Mouse (Mus musculus): ENCODE measurements around the gene Ehd2. TPM values are rescaled to one million over a fixed set of nuclear protein-coding genes. Genes with fewer than 3 reads are reported as not detected.

The Ehd2 gene
- polyA plus RNA-seq, 1 experiment = 4.6 TPM

DNA sequence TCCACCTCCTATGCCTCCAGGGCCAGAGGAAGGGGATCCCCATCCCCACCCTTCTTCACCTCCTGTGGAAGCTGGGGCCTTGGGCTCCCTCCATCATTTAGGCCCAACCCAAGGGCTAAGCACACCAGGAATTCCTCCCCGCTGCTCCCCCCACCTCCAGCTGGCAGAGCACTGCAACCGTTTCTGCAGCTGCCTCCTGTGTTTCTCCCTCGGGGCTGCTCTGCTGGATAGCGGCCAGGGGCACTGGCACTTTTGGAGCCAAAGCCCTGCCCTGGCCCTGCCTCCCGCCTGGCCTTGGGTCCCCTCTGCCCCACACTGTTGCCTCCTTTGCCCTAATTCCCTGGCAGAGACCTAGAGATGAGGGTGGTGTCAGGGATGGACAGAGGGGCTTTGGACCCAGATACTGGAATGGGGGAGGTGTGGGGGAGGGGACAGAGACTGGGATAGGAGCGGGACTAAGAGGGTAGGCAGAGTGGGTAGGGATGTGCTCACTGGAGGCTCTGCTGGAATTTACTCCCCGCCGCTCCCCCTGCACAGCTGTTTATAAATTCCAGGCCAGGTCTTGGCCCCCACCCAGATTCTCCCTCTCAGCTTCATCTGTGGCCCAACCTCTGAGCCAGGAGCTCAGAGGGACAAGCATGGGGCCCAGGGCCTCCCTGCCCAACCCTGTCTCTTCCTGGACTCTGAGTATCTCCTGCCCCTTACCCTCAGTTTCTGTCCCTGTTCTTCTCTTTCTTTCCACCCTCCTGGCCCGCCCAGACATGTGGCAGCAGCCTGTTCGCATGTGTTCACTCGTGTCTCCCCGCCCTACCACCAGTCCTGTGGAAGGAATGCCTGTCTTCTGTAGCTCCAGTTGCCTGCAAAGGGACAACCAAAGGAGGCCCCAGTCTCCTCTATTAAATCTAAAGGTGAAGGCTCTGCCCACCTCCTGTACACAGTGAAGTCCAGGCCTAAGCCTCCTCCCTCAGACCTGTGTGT lies 4.8 kb downstream of the Ehd2 start:
- H3K9me3 ChIP-seq (replicated peaks; ENCODE audit: control insufficient read depth, insufficient read depth, low read length, poor library complexity, severe bottlenecking) = no peaks in the 10 kb centered on the region
- H3K27me3 ChIP-seq (ENCODE audit: control insufficient read depth, insufficient read depth, low read length, poor library complexity, severe bottlenecking) = no peaks in the 10 kb centered on the region
- H3K9ac ChIP-seq (ENCODE audit: low read depth, poor library complexity, severe bottlenecking) = no peak overlapping the region
- no peaks in the 10 kb centered on the region for H3K36me3 ChIP-seq (ENCODE audit: control insufficient read depth, insufficient read depth, low read length, poor library complexity, severe bottlenecking)
- TF ChIP-seq CTCF (IDR thresholded peaks at IDR 0.05; ENCODE audit: low read depth, low read length) (no peak), EP300 (IDR thresholded peaks at IDR 0.05; ENCODE audit: insufficient read depth, low read depth, low read length) (no peak), POLR2A (IDR thresholded peaks at IDR 0.05; ENCODE audit: insufficient read depth, low read length) (no peak)
- no peak overlapping the region for H3K27ac ChIP-seq (ENCODE audit: insufficient read depth, low read length)
- H3K4me3 ChIP-seq (ENCODE audit: low read depth, low read length) = no peak overlapping the region
- peaks cover 2% of the 10 kb centered on the region for H3K4me1 ChIP-seq (ENCODE audit: control insufficient read depth, insufficient read depth, low read length)

DNA sequence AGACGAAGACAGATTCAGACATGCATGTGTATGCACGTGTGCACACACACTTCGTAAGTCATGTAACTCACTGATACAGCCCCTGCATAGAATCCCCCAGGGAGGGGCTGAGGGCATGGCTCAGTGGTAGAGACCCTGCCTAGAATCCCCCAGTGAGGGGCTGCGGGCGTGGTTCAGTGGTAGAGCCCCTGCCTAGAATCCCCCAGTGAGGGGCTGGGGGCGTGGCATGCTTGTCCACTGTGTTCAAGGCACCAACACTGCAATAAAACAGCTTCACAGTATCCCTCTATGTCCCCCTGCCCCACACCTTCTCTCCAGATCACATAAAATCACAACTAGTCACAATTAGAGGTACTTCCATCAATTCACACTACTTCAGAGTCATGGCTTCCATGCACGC lies 5.6 kb downstream of the Ehd2 start:
- Histone ChIP-seq H3K27ac (ENCODE audit: insufficient read depth, low read length) (no peak overlapping the region), H3K4me3 (ENCODE audit: low read depth, low read length) (no peak overlapping the region), H3K36me3 (ENCODE audit: control insufficient read depth, insufficient read depth, low read length, poor library complexity, severe bottlenecking) (no peaks in the 10 kb centered on the region), H3K4me1 (ENCODE audit: control insufficient read depth, insufficient read depth, low read length) (peaks cover 2% of the 10 kb centered on the region), H3K27me3 (ENCODE audit: control insufficient read depth, insufficient read depth, low read length, poor library complexity, severe bottlenecking) (no peaks in the 10 kb centered on the region), H3K9me3 (replicated peaks; ENCODE audit: control insufficient read depth, insufficient read depth, low read length, poor library complexity, severe bottlenecking) (no peaks in the 10 kb centered on the region), H3K9ac (ENCODE audit: low read depth, poor library complexity, severe bottlenecking) (no peak overlapping the region)
- no peak for TF ChIP-seq CTCF (IDR thresholded peaks at IDR 0.05; ENCODE audit: low read depth, low read length)
- no peak for TF ChIP-seq EP300 (IDR thresholded peaks at IDR 0.05; ENCODE audit: insufficient read depth, low read depth, low read length)
- no peak for TF ChIP-seq POLR2A (IDR thresholded peaks at IDR 0.05; ENCODE audit: insufficient read depth, low read length)

DNA sequence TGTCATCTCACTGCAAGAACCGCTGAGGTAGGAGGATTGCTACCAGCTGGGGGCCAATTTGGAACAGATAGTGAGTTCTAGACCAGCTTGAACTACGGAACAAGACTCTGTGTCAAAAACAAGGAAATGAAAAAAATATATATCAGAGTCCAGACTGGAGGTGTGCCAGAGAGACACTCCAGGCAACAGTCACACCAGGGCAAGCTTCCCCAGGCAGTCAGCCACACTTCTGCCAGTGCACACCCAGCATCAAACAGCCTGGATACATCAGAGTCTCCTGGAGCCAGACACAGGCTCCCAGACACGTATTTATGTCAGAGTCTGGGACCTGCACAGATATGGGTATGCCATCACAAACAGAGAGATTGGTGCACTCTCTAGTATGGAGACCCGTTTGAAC lies 6.1 kb downstream of the Ehd2 start:
- H3K9me3 ChIP-seq (replicated peaks; ENCODE audit: control insufficient read depth, insufficient read depth, low read length, poor library complexity, severe bottlenecking) = no peaks in the 10 kb centered on the region
- no peak overlapping the region for H3K27ac ChIP-seq (ENCODE audit: insufficient read depth, low read length)
- no peak overlapping the region for H3K9ac ChIP-seq (ENCODE audit: low read depth, poor library complexity, severe bottlenecking)
- TF ChIP-seq EP300 (IDR thresholded peaks at IDR 0.05; ENCODE audit: insufficient read depth, low read depth, low read length) = no peak
- TF ChIP-seq POLR2A (IDR thresholded peaks at IDR 0.05; ENCODE audit: insufficient read depth, low read length) = no peak
- TF ChIP-seq CTCF (IDR thresholded peaks at IDR 0.05; ENCODE audit: low read depth, low read length) = no peak
- no peaks in the 10 kb centered on the region for H3K36me3 ChIP-seq (ENCODE audit: control insufficient read depth, insufficient read depth, low read length, poor library complexity, severe bottlenecking)
- H3K4me3 ChIP-seq (ENCODE audit: low read depth, low read length) = no peak overlapping the region
- H3K27me3 ChIP-seq (ENCODE audit: control insufficient read depth, insufficient read depth, low read length, poor library complexity, severe bottlenecking) = no peaks in the 10 kb centered on the region
- peaks cover 2% of the 10 kb centered on the region for H3K4me1 ChIP-seq (ENCODE audit: control insufficient read depth, insufficient read depth, low read length)

DNA sequence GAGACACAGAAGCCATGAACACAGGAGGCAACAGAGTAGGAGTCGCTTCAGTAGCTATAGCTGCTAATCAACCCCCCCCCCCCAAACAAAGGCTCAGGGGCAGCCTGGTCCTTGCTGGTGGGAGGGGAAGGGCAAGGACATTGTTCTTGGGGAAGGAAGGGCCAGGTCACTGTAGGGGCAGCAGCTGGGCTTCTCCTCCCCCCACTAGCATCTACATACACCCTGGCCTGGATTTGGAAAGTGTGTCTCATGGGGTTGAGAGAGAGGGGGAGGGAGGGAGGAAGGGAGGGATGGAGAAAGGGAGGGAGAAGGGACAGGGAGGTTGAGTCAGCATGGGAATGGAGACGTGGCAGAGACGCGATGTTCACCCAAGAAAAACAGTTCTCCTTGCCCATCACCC lies 6.7 kb downstream of the Ehd2 start:
- no peaks in the 10 kb centered on the region for H3K27me3 ChIP-seq (ENCODE audit: control insufficient read depth, insufficient read depth, low read length, poor library complexity, severe bottlenecking)
- no peak overlapping the region for H3K9ac ChIP-seq (ENCODE audit: low read depth, poor library complexity, severe bottlenecking)
- H3K9me3 ChIP-seq (replicated peaks; ENCODE audit: control insufficient read depth, insufficient read depth, low read length, poor library complexity, severe bottlenecking) = no peaks in the 10 kb centered on the region
- TF ChIP-seq EP300 (IDR thresholded peaks at IDR 0.05; ENCODE audit: insufficient read depth, low read depth, low read length) (no peak), POLR2A (IDR thresholded peaks at IDR 0.05; ENCODE audit: insufficient read depth, low read length) (no peak), CTCF (IDR thresholded peaks at IDR 0.05; ENCODE audit: low read depth, low read length) (no peak)
- H3K36me3 ChIP-seq (ENCODE audit: control insufficient read depth, insufficient read depth, low read length, poor library complexity, severe bottlenecking) = no peaks in the 10 kb centered on the region
- H3K27ac ChIP-seq (ENCODE audit: insufficient read depth, low read length) = no peak overlapping the region
- no peak overlapping the region for H3K4me3 ChIP-seq (ENCODE audit: low read depth, low read length)
- peaks cover 2% of the 10 kb centered on the region for H3K4me1 ChIP-seq (ENCODE audit: control insufficient read depth, insufficient read depth, low read length)

DNA sequence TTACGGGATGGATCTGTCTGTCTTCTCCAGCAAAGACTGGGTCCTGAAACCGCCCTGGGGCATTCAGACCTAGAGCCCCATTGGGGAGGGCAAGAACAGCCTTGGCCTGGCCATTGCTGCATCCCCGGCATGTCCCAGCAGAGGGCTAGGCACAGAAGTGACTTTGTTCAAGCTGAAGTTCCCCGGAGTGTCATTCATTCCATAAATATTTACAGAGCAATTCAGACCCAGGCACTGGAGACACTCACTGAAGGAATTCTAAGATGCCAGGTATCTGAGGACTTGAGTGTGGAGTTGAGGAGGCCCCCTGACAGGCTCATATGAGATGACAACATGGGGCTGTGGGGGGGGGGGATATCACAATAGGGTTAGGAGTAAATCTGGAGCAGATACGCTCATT lies 11.2 kb downstream of the Ehd2 start:
- H3K36me3 ChIP-seq (ENCODE audit: control insufficient read depth, insufficient read depth, low read length, poor library complexity, severe bottlenecking) = no peaks in the 10 kb centered on the region
- H3K27me3 ChIP-seq (ENCODE audit: control insufficient read depth, insufficient read depth, low read length, poor library complexity, severe bottlenecking) = no peaks in the 10 kb centered on the region
- TF ChIP-seq EP300 (IDR thresholded peaks at IDR 0.05; ENCODE audit: insufficient read depth, low read depth, low read length) (no peak), POLR2A (IDR thresholded peaks at IDR 0.05; ENCODE audit: insufficient read depth, low read length) (no peak), CTCF (IDR thresholded peaks at IDR 0.05; ENCODE audit: low read depth, low read length) (no peak)
- H3K4me3 ChIP-seq (ENCODE audit: low read depth, low read length) = no peak overlapping the region
- H3K9ac ChIP-seq (ENCODE audit: low read depth, poor library complexity, severe bottlenecking) = no peak overlapping the region
- peaks cover 2% of the 10 kb centered on the region for H3K4me1 ChIP-seq (ENCODE audit: control insufficient read depth, insufficient read depth, low read length)
- H3K27ac ChIP-seq (ENCODE audit: insufficient read depth, low read length) = no peak overlapping the region
- no peaks in the 10 kb centered on the region for H3K9me3 ChIP-seq (replicated peaks; ENCODE audit: control insufficient read depth, insufficient read depth, low read length, poor library complexity, severe bottlenecking)

DNA sequence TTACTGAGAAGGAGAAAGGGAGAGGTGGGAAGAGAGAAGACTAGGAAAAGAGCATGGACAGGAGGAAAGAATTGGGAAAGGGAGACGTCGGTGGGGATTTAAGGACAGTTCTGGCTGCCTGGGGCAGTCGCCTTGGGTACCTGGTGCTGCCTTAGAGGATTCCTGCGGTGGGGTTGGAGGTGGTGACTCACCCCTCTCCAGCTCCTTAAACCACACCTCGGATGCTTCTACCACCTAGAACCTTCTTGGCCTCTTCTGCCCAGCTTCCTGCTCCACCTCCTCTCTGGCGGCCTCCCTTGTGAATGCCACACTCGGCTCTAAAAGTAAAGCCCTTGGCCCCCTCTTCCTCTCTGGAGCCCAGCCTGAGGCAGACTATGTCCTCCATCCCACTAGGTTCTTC lies 11.9 kb downstream of the Ehd2 start:
- TF ChIP-seq EP300 (IDR thresholded peaks at IDR 0.05; ENCODE audit: insufficient read depth, low read depth, low read length) (no peak), POLR2A (IDR thresholded peaks at IDR 0.05; ENCODE audit: insufficient read depth, low read length) (no peak), CTCF (IDR thresholded peaks at IDR 0.05; ENCODE audit: low read depth, low read length) (no peak)
- Histone ChIP-seq H3K27me3 (ENCODE audit: control insufficient read depth, insufficient read depth, low read length, poor library complexity, severe bottlenecking) (no peaks in the 10 kb centered on the region), H3K9ac (ENCODE audit: low read depth, poor library complexity, severe bottlenecking) (peak overlapping the region; percentile 62), H3K4me1 (ENCODE audit: control insufficient read depth, insufficient read depth, low read length) (peaks cover 4% of the 10 kb centered on the region), H3K27ac (ENCODE audit: insufficient read depth, low read length) (no peak overlapping the region), H3K4me3 (ENCODE audit: low read depth, low read length) (peak overlapping the region; percentile 55), H3K36me3 (ENCODE audit: control insufficient read depth, insufficient read depth, low read length, poor library complexity, severe bottlenecking) (no peaks in the 10 kb centered on the region), H3K9me3 (replicated peaks; ENCODE audit: control insufficient read depth, insufficient read depth, low read length, poor library complexity, severe bottlenecking) (no peaks in the 10 kb centered on the region)

Data from ES-Bruce4 (cell line).